Mouse (Mus musculus): Measurements from ENCODE around the gene Dysf.

- TF ChIP-seq POLR2A (IDR thresholded peaks at IDR 0.05; ENCODE audit: borderline replicate concordance, insufficient read depth, low read length) (no peak), CTCF (IDR thresholded peaks at IDR 0.05; ENCODE audit: borderline replicate concordance, insufficient read depth, low read depth, low read length) (no peak)
Measured at GRCm38 (mm10) chr6:84010303-84011225, 2.2 kb downstream of the Dysf start.
